Comparison of ENCODE assay signal across 21 mouse cellular contexts in the genomic region with DNA sequence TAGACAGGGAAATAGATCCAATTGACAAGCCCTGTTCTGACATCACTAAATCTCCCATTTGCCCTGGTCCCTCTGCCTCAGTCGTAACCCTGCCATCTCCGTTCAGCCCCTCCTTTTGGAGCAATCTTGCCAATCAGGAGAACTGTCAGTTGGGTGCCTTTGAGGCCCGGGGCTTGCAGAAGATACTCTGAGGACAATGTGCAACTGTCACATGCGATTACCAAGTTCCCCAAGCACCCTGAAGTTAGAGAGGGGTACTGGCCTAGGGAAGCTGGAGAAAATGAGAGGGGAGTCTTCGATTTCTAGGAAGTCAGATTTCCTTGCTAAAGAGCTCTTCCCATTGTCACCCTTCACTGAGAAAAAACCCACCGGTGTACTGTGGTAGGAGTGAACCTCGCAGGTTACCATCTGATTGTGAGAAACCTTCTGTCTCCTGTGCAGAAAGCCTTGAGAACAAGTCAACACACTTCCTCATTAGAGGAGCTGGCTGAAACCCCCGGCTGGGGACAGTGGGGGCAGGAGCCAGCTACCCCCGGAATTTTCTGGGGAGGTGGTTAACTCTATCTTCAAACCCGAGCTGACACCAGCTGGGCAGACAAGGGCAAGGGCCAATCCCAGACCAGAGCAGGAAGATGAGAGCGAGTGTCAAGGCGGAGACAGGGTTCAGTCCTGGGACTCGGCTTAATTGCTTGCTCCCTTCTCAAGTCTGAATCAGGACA.
DNase-seq lines count a peak whose midpoint lies in the region; ATAC-seq lines count a peak whose summit lies in the region.
"Had no signal": no experiment of that assay in that cellular context is flagged by ENCODE, and none has a peak within 500 bp of the region (broad histone marks: within the 10 kb centered on the region; RNA-seq: fewer than 3 reads in every experiment).

No protein-coding gene starts in this region.

- intact Hi-C loops in heart, postnatal 10 days (cut with DNase I) = no loop called here

- ATAC-seq in megakaryocyte, adult 5-6 weeks (ENCODE audit: poor library complexity, severe bottlenecking) = peak; percentile 53
- no peak for ATAC-seq in erythroid progenitor cell, adult 5-6 weeks (replicated peaks; ENCODE audit: low FRiP score, poor library complexity, severe bottlenecking)
- ATAC-seq: CD4-positive, CD25-positive, alpha-beta regulatory T cell, adult 4 months; forebrain, embryonic 14.5 days; forebrain, embryonic 16.5 days; Patski had no signal

- DNase-seq in heart, adult 11 months = peak; percentile 65
- no peak for DNase-seq in heart, postnatal 10 days
- DNase-seq in retina, embryonic 14.5 days (ENCODE audit: low spot score) = peak; percentile 34
- DNase-seq in left cerebral cortex, adult 8-10 months (ENCODE audit: low spot score in 2 of 2) = no peak
- no peak for DNase-seq in thymus, adult 18-20 months
- DNase-seq: adrenal gland, adult 2 months; adrenal gland, postnatal 10 days; adrenal gland, postnatal 25 days; B cell, adult 2 months; cerebellum, adult 11 months; cerebellum, adult 18-20 months; cerebellum, adult 8-10 months; cerebellum, adult 9-11 months; cerebellum, postnatal 14 days; cerebellum, postnatal 36 days had no signal

Comparison
In these comparisons a context has a peak if more than half of its experiments do, and no peak if none do; other contexts are left out.
1. DNase-seq: peak in heart, adult 11 months (single experiment) and retina, embryonic 14.5 days (single experiment); none in heart, postnatal 10 days (0 of 2), left cerebral cortex, adult 8-10 months (0 of 2) and thymus, adult 18-20 months (0 of 2).